Mouse (Mus musculus) layer of hippocampus, adult 9-11 months (tissue): ENCODE measurements around the gene Rgs9bp.

Experiments used
- DNase-seq: peaks from one replicate; pipeline ENCODE4 v3.0.0; 2022

Gene Rgs9bp

DNA sequence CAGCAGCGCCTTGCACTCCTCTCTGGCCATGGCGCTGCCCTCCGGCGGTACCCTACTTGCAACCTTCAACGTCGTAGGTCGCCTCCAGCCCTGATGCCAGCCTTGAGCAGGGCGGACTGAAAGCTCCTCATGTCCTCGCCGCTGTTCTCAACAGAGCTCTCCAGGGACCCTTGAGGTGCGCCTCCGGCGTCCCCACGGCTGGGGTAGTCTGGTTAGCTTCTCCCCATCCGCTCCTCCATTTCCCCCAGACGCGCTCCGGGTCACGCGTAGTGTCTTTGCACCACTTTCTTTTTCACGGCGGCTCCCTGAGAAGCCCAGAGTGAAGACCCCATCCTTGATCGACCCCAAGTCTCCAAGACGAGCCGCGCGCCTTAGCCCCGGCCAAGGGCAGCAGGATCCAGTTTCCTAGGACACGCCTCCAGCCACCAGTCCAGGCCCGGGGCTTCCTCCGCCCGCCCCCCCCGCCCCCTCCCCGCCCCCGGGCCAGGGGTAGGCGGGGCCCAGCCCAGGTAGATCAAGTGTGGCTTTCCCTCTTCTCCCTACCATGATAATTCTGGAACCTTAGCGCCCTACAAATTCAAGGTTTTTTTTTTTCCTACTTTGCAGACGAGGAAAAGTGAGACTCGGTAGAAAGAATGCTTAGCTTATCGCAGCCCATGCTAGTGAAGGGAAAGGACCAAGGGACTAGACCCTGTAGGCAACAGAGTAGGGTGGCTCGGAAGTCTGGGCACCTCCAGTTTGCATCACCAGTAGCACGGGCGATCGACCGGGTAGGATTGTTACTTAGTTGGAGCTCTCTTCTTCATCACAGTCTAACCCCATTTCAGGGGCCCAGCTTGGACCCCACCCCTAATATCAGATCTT, at the start of gene Rgs9bp:
Gene Rgs9bp, minus strand, starts transcription at position 392 of the 864 bp plus-strand sequence.
- DNase-seq, result no peak

DNA sequence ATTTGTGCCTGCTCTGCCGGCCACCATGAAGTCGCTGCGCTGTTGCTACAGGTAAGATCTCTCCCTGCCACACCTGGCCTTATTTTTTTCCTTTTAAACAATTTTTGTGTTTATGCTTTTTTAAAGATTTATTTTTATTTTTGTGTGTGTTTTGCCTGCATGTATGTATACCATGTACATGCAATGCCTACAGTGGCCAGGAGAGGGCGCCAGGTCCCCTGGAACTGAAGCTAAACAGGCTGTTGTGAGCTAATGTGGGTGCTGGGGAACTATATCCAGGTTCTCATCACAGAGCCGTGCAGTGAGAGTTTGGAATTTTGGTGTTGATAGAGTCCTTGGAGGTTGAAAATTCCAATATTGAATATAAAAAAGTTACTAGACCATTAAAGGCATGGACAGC, 43.1 kb upstream of the Rgs9bp start:
- DNase-seq, result no peak

DNA sequence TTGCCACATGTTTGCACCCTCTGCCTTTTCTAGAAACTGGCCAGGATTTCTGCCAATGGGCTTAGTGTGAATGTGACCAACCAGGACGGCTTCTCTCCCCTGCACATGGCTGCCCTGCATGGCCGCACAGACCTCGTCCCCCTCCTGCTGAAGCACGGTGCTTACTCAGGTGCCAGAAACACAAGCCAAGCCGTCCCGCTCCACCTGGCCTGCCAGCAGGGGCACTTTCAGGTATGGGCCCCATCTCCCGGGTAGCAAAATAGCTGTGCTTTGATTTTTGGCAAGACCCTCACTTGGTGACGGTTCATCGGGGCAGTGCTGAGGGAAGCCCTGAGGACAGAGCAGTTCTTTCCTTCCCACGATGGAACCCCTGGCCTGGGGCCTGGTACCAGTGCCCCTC, 42.0 kb upstream of the Rgs9bp start:
- DNase-seq, result no peak

DNA sequence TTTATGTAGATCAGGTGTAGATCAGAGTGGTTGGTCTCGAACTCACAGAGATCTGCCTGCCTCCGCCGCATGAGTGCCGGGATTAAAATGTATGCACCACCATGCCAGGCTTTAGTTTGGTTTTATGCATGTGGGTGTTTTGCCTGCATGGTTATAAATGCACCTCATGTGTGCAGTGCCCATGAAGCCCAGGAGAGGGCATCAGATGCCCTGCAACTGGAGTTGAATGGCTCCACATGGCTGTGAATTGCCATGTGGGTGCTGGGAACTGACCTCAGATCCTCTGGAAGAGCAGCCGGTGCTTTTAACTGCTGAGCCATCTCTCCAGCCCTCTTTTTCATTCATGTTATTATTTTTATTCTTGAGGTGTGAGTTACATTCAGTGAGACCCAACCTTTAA, 40.7 kb upstream of the Rgs9bp start:
- no peak for DNase-seq

DNA sequence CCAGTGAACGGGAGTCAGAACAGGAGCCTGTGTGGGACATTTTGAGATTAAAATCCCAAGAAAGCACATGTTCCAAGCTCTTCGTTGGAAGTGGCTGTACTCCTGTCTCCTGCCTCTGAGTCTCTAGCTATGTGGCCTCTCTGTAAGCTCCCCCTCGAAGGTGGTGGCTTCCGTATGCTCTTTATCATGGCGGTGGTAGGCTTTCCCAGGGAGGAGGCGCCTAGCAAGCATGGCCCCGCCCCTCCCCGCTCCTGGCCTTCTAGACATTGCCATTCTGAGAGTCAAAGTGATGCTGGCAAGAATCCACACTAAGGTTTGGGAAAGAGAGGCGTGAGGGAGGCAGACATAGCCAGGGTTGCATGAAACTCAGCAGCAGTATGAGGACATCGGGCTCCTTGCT, 37.2 kb upstream of the Rgs9bp start:
- DNase-seq, result no peak

DNA sequence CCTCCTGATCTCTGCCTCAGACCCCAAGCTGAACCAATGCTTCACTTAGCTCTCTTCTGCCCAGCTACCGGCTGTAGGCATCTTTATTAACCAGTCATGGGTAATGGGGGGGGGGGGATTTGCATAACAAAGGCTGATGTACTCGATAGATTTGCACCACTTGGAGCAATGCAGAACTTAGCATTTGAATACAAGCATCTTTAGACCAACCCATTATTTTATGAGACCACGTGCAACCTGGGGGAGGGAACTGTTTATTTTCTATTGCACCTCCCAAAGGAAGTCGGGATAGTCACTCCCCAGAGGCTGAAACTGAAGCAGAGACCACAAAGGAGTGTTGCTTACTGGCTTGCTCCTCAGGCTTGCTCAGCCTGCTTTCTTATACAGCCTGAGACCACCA, 32.1 kb upstream of the Rgs9bp start:
- DNase-seq, result no peak

DNA sequence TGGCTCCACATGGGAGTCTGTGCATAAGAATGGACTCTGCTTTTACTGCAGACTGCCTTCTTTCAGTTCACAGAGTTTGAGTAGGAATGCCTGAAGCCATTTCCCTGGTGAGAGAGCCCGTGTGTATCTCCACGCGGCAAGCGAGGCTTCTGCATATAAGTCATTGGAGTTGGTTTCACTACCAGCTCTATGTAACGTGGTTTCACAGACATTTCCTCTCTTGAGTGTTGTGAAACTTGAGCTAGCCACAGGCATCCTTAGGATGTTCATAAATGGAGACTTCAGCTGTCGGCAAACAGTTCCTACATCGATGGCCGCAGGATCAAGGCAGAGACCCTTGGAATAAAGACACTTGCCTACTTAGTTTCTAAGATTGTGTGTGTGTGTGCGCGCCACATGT, 23.9 kb upstream of the Rgs9bp start:
- no peak for DNase-seq

DNA sequence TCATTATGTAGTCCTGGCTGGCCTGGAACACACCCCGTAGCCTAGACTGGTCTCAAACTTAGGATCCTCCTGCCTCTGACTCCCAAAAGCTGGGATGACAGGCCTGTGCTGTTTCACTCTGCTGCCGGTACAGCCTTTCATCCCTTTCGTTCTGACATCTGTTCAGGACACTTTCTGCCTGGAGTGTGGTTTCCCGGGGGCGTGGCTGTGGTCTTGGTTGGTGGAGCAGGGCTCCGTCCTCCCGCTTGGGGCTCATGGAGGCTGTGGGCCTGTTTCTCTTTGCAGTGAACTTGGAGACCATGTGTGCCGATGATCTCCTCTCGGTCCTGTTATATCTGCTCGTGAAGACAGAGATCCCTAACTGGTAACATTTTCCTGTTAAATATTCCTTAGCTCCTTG, 21.4 kb upstream of the Rgs9bp start:
- no peak for DNase-seq

DNA sequence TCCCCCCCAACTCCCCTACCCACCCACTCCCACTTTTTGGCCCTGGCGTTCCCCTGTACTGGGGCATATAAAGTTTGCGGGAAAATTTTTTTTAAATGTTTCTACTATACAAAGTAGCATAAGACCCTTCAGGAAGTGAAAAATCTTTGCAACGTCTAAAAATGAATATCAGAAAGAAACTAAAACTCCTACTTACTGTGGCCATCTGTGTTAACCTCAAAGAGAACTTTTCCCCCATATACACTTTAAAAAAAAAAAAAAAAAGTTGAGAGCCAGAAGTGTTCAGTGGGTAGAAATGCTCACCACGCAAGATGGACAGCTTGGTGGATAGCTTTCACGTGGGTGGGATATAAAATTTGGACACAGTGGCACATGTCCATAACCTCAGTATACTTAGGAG, 17.4 kb upstream of the Rgs9bp start:
- DNase-seq, result no peak

DNA sequence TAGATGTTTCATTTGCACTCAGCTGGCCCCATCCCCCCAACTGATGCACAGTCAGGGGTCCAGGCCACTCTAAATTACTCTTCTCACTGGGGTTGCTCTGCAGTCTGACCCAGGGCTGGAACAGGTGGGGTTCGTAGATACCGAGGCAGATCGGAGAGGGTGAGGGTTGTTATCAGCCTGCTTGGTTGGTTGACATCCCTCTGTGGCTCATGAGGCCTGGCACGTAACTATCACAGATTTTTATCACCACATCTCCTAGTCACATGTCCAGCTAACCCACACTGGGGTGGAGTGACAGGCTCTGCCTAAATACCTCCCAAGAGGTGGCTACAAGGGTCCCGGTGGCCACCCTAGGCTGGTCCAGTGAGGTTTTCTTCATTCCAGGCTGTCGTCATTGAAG, 15.7 kb upstream of the Rgs9bp start:
- no peak for DNase-seq

DNA sequence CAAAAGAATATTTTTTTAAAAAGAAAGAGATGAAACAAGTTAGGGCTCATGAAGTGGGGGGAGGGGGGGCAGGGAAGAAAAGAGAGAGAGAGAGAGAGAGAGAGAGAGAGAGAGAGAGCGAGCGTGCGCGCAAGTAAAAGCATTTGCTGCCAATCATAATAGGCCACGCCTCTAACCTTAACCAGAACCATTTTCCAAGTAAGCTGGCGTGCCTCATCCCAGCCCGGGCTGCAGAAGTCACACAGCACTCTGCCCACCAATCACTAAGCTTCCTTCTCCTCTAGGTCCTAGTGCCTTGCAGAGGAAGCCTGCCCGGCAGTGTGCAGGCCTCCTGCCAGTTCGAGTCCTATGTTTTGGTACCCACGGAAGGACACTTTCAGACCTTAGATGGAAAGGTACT, 14.6 kb upstream of the Rgs9bp start:
- DNase-seq, result no peak

DNA sequence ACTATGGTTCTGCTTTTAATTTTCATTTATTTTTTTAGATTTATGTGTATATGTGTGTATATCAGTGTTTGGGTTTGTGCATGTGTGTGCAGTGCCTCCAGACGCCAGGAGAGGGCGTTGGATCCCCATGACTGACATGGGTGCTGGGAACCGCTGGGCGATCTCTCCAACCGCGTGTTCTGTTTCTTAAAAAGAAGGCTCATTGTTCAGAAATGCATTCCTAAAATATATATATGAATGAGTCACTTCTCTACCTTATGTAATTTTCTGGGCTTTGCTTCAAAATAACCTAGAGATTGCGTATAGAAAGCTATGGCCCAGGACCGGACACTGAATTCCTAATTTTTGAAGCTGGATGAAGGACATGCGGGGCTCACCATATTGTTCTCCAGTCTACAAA, 14.1 kb upstream of the Rgs9bp start:
- no peak for DNase-seq

DNA sequence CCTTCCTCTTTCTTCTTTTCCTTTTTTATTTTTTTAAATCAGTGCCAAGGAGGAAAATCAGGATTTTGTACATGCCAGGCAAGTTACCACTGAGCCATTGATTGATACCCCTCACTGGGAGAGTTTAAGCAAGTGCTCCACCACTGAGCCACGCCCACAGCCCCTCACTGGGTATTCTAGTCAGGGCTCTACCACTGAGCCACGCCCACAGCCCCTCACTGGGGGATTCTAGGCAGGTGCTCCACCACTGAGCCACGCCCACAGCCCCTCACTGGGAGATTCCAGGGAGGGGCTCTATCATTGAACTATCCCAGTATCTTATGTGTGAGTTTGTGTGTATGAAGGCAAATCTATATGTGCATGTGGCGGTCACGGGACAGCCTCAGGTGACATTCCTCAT, 8.9 kb upstream of the Rgs9bp start:
- no peak for DNase-seq

DNA sequence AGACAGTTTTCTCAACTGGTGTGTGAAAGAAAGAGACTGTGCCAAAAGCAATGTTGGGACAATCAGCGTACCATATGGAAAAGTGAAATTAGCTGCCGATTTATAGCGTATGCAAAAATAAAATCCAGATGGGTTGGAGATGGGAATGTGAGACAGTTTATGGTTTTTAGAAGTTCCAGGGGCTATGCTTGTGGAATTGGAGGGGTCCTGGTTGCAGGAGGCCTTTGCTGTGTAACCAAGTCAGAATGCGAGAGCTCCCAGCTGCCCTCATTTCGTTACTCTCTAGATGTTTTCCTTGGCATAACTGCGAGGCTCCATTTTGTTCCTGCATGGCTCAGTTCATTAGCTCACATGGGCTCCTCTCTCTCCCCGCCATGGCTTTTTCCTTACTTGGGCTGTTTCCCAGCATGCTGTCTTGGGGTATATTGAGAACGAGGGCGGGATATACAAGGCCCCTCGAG, 5.4 kb upstream of the Rgs9bp start:
- no peak for DNase-seq

DNA sequence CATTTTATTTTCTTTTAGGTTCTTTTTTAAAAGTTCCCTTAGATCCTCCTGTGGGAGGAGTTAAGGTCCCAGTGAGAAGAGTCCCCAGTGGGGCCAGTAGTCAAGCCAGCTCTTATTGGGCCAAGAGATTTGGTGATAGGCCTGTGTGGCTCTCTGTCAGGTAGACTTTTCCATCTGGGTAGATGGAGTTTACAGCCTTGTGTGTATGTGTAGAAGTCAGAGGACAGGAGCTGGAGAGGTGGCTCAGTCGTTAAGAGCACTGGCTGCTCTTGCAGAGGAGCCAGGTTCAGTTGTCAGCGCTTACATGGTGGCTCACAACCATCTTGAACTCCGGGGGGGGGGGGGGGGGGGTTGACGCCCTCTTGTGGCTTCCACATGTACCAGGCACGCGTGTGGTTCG, 4.1 kb upstream of the Rgs9bp start:
- DNase-seq, result no peak

DNA sequence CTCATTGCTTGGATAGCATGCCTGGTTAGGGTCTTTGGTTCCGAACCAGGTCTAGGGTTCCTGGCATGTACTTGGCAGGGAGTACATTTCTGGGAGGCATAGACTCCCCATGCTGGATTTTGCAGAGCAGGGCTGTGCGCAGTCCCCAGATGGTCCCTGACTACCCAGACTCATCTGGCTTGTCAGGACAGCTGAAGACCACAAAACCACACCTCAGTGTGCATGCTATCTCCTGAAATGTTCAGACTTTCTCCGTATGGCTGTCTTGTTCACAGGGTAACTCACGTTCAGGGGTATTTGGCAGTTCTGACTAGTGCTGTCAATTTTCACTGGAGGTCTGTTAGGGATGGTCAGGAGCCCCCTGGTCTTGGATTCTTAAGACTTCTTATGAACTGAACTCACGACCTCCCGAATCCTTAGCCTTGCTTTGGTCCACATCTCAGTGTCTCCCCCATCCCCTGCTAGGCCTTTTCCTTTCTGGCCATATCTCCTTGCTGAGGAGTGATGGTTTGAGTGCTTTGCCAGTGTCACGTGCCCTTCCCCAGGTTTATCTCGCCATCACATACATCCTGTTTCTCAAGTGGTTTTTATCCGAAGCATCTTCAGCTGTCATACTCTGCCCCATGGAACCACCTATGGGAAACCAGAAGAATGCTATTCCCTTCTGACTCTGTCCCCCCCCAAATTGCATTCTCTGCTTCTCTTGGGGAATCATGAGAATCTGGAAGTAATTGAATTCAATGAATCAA, 3.5 kb upstream of the Rgs9bp start:
- no peak for DNase-seq

DNA sequence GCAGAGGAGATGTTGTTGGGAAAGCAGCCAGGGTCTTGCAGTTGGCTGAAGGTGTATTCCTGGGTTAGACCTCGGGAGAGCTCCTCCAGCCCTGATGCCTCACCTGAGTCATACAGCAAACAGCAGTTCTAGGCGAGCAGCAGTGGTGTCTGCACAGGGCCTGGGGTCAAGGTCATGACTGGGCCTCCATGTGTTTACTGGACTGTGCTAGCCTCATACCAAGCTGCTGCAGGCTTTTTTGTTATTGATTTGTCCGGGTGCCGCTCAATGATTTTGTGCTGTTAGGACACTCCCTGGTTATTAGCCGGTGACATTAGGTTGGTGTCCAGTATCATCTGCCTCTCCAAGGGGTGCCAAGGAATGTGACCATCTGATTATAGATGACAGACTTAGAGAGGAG, 2.3 kb upstream of the Rgs9bp start:
- no peak for DNase-seq

DNA sequence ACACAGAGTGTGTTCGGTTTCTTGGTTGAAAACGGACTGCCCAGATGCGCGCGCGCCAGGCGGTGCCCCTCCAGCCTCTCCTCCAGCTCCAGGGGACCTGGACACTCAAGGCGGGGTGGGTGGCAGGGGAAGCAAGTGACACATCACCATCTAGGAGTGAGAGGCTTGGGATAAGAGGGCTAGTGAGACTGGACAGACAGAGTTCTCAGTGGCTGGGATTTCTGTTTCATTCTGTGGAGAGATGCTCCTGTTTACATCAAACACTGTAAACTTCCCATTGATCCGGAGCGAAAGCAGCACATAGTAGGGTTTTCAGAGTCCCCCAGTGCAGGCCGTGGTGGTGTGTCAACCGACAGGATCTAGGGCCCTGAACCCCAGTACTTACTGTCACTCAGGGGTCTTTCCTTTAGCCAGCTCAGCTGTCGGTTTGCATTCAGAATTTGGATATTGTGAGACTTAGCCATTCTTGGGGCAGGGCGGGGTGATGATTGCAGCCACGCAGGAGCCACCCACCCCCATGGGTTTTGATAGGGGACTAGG, 1.6 kb upstream of the Rgs9bp start:
- no peak for DNase-seq

DNA sequence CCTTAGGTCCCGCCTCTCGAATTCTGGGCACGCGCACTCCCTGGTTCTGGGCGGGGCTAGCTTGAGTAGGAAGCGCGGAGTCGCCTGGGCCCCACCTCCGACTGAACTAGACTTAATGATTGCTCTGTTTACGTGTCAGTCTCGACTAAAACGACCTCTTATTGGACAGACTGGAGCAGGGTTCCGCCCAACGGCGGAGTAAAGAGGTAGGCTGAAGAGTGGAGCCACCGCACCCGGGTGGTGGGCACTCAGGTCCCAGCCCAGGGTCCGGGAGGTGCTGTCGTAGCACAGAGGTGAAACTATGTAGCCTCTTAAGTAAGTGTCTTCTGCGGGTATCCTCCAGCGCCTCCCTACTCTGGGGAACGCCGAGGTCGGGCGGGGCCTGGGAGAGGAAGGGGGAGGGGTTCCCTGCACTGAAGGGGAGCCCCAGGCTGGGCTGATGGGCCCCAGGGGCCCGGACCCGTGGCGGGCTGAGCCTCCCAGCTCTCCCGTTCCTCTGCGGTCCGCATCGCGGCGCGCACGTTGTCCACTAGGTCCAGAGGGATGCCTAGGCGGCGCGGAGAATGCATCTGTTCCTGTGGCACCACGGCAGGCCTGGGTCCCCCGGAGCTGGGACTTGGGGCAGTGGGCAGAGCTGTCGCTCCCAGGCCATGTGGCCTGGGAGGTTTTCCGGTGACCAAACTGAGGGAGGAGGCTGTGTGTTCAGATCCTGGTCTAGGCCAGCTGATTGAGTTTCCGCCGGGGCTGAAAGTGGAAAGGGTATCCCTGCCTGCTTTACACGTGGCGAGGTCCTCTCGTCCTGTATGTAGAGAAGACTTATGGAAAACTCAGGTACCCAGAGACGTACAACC, 898 bp upstream of the Rgs9bp start, which contains the start of gene Ankrd27:
Gene Ankrd27, plus strand, starts transcription at position 190 of the 851 bp plus-strand sequence.
- peak; percentile 97 for DNase-seq

DNA sequence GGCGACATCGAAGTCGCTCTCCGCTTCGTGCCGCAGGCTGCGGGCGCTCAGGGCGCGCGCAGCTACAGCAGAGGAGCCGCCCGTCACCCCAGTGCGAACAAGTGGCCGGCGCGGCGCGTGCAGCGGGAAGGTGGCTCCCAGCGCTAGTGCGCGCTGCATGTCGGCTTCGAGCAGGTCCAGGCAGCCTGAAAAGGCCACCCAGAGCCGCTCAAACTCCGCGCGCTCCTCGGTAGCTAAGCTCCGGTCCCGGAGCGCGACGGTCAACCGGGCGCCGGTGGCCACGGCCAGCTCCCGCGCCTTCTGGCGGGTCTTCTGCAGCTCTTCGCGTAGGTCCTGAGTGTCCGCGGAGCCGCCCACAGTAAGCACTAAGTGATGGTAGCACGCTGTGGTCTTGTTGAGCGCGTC, 594 bp downstream of the Rgs9bp start:
- no peak for DNase-seq

DNA sequence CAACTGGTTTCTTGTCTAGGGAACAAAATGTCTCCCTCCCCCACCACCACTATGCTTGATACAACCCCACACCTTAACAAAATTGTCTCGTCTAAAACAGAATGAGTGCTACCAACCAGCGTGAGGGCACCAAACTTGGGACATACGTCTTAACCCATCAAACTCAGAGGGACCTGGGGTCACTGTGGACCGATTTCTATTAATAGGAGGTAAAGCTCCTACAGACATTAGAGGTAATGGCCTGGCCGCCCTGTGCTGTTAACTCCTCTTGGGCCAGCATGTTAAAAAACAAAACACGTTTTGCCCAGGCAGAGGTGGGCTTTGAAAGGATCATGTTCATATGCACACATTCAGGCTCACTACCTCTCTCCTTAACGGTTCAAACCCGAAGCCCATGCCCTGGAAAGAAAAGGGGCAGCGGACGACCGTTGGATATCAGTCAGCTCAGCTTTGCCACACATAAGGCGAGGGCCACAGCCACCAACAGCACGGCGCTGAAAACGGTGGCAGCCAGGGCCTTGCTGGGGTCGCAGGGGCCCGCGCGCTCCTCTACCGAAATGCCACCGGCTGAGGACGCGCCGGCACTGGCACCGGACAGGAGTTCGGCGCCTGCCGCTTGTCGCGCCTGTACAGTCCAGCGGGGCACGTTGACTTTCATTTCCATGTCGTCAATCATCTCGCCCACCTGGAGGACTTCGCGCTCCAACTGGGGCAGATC, 1.2 kb downstream of the Rgs9bp start:
- DNase-seq, result no peak

DNA sequence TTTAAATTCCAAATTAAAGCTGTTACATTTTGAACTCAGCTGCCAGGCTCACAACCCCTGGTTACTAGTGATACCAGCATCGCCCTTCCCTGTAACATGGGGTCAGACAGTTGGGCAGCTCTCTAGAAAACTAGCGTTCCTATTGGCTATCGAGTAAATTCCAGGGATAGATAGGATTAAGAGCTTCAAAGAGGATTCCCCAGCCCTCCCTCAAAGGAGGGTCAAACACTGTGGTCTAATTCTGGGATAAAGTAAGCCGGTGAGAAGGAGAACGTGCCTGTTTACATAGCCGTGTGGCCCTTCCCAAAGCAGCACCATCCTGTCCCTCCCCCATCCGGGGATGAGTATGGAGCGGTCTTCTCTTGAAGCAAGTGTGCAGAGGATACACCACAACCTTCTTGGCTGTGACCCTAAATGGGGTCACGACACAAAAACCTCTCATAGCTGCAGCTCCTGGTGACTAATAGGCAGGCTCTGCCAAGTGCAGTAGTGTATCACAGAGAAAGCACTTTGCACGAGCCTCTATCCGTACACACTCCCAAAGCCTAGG, 1.8 kb downstream of the Rgs9bp start:
- no peak for DNase-seq
